Mouse (Mus musculus) urinary bladder, adult 18-20 months (tissue): ENCODE results near the gene Crebzf.

Experiments
- DNase-seq, 2 experiments: peaks; one replicate each; pipeline ENCODE4 v3.0.0; 2022; ENCODE audit warnings: low spot score in 2 of 2, mixed read lengths in 2 of 2

Gene Crebzf

GRCm38 (mm10) chr7:90476313-90477245 lies 34.0 kb downstream of the Crebzf start, which contains the start of gene Dlg2:
Gene Dlg2 (plus strand): TSS chr7:90476672.
- peak in 1 of 2 experiments; percentile 28 for DNase-seq

- DNase-seq = no peak
Measured at GRCm38 (mm10) chr7:90482607-90483006, 40.1 kb downstream of the Crebzf start.
